Mouse (Mus musculus) monocyte, adult 5-6 weeks (primary cell): ENCODE measurements around the gene Fgd6. TPM values are rescaled to one million over a fixed set of nuclear protein-coding genes. Genes with fewer than 3 reads are reported as not detected.

Experiments
- ATAC-seq: fragments of 153-309, 156-312 bp; replicated peaks from 2 replicates; pipeline ENCODE4 v1.8.0; 2017; ENCODE audit warnings: mild to moderate bottlenecking; ENCODE audit not compliant: low TSS enrichment, insufficient number of reproducible peaks, severe bottlenecking, poor library complexity, low FRiP score
- total RNA-seq: library from RNA; stranded (forward); fragments of 200-1000, 200-491, 200-594 nt; gene quantifications from 3 replicates; pipeline ENCODE4 v1.2.3, GENCODE M21; 2017

Gene Fgd6
- total RNA-seq, 1 experiment from 2014 or later, result 1.5 TPM

GRCm38 (mm10) chr10:94161051-94161765, 125.4 kb downstream of the Fgd6 start:
- no peak for ATAC-seq

- ATAC-seq, result no peak
Observed at GRCm38 (mm10) chr10:94162031-94162430, 126.2 kb downstream of the Fgd6 start.

DNA sequence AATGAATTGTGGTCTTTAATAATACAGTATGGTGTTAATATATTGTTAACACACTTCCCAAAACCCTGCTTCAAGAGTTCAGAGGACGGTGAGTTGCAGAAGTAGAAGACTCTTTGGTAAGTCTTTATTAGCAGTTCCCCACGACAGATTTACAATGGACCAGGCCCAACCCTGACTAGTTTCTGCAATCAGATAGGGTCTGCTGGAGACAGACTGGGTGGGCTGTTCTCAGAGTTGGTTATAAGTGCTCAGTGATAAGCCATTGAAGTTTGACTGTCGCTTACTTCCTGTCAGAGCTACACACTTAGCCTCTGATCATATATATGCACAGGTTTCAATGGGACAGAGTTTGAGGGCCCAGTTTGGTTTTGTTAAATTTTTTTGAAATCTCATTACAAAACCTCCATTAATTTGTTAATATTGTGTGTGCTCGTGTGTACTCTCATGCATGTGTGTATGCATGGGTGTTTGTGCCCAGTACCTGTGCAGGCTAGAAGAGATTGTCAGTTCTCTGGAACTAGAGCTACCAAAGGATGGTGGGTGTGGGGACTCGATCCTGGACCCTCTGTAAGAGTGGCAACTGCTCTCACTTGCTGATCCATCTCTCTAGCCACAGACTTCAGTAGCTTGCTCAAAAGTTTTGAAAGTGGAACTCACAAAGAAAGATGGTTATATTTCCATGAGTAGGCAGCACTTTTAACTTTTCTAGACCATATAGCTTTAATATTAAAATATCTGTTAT, 128.5 kb downstream of the Fgd6 start:
- ATAC-seq, result no peak

DNA sequence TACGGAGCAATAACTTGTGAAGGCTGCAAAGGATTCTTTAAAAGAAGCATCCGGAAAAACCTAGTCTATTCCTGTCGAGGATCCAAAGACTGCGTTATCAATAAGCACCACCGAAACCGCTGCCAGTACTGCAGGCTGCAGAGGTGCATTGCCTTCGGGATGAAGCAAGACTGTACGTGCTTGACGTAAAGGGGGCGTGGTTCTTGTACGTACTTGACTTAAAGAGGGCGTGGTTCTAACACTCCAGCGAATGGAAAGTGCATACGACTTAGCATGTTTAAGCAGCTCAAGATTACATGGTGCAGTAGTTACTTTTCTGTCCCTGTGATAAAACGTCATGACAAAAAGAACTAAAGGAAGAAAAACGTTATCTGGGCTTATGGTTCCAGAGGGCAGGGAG, 129.6 kb downstream of the Fgd6 start:
- ATAC-seq, result no peak

DNA sequence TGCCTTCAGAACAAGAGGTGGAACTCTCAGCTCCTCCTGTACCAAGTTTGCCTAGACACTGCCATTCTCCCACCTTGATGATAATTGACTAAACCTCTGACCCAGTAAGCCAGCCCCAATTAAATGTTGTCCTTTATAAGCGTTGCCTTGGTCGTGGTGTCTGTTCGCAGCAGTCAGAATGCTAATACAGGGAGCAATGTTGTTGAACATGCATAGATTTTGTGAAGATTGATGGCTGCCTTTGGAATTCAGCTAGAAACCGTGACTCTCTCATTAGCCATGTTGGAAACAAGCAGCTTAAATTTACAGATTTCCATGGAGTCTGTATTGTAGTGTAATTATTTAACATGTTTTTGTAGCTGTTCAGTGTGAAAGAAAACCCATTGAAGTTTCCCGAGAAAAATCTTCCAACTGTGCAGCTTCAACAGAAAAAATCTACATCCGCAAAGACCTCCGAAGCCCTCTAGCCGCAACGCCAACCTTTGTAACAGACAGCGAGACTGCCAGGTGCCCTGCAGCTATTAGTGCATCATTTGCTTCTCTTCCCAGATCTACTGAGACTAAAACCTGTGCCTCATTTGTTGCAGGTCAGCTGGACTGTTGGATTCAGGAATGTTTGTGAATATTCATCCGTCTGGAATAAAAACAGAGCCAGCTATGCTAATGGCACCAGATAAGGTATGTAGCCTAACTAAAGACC, 131.4 kb downstream of the Fgd6 start:
- no peak for ATAC-seq

DNA sequence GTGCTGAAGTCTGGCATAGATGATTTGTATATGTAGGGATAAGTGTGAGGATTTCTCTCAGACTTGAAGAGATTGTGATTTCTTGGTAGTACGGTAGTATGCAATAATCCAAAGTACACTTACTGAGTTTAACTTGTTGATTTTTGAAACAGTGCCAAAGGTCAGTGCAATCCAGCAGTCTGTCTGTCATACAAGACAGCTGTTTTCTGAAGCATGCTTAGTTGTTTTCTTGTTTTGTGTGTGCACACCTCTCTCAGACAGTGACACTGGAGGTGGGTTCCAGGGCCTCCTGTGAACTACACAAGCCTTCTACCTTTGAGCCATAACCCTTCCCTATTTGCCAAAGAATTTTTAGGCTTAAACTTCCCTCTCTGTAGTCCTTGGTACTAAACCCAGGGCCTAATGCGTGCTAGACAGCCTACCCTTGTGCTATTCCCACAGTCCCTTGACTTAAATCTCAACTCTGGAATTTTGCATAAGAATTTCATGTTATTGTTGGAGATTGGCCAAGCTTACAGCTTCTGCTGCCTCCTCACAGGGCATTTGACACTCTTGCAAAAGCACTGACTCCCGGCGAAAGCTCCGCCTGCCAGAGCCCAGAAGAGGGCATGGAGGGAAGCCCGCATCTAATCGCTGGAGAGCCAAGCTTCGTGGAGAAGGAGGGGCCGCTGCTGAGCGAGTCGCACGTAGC, 135.8 kb downstream of the Fgd6 start:
- no peak for ATAC-seq

DNA sequence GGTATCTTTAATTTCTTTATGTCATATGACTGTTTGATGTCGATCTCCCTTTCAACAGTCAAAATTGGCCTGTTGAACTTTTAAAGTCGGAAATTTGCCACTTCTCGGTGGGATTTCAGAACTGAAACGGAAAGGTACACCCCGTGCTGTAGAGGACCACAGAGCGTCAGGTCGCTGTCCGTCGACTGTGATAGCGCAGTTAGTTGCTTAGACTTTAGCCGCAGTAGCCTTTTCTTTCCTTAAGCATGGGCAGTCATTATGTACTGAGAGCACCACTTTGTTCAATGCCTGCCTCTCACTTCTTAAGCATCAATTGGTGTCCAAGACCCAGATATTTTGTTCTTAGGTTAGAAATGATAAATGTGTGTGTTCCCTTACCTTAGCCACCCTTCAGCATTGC, 136.3 kb downstream of the Fgd6 start:
- no peak for ATAC-seq

DNA sequence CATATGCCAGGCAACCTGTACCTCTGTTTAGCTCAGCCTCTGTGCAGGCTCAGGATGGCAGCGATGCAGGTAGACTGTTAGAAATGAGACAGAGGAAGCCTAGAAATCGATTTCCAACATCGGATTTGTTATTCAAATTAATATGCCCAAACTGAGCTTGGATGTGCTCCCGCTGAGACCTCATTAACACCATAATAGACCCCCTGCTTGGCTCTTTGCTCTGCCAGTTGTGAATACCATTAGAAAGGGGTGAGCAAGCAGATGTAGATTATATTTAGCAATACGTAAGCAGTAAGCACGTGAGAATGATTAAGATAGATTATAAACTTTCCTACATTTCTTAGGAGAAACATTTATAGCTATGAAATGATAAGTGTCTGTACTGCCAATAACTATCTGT, 136.9 kb downstream of the Fgd6 start:
- no peak for ATAC-seq

- no peak for ATAC-seq
Observed at GRCm38 (mm10) chr10:94174652-94175051, 138.9 kb downstream of the Fgd6 start.

DNA sequence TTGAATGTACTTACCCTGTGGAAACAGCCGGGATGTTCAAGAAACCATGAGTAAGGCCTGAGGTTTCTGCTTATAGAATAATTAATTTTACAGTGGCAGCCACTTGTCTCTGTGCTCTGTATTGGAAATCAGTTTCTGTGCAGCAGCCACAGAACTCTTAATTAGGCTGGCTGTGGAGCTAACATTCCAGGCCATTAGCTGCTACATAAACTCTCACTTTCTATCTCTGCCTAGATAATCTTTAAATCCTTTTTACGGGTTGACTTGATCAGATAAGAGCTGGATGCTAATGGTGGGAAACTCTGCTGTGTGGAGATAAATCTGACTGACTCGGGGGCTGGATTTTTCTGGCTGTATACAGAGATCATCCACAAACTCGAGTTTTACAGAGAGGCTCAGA, 147.4 kb downstream of the Fgd6 start:
- no peak for ATAC-seq

Other genes with a start within 250 kb of the Fgd6 start
- 0.29 TPM in 1 of 3 replicates, not detected in the others for gene Usp44, start 204.4 kb upstream of the Fgd6 start, total RNA-seq
- 120 to 140 TPM (median 133 TPM) in 3 replicates for gene Metap2, start 138.9 kb upstream of the Fgd6 start, total RNA-seq
- 3.3 to 7.3 TPM (median 3.7 TPM) in 3 replicates for gene Vezt, start 184 bp upstream of the Fgd6 start, total RNA-seq
- gene Nr2c1, start 112.0 kb downstream of the Fgd6 start, total RNA-seq, result 1.6 to 6.9 TPM (median 2.2 TPM) in 3 replicates
- gene Ndufa12, start 162.7 kb downstream of the Fgd6 start, total RNA-seq, result 90.2 to 144 TPM (median 119 TPM) in 3 replicates